Mouse (Mus musculus): ENCODE data around the gene Zmiz1.

- TF ChIP-seq TAL1 (IDR thresholded peaks at IDR 0.05; ENCODE audit: low read length) (no peak), GATA1 (IDR thresholded peaks at IDR 0.05; ENCODE audit: low read length) (no peak)
These were observed 84.1 kb downstream of the Zmiz1 start for GRCm38 (mm10) chr14:25543098-25543497.
